Mouse (Mus musculus): ENCODE data around the gene Acp2.

Acp2 gene

GRCm38 (mm10) chr2:91202222-91202971 is at the start of gene Acp2, which contains the start of gene Nr1h3:
Acp2 (plus strand) TSS chr2:91202885.
Nr1h3 (minus strand) TSS chr2:91202834.
- DNase-seq (ENCODE audit: extremely low read depth, low read depth) = peak; percentile 89

DNA sequence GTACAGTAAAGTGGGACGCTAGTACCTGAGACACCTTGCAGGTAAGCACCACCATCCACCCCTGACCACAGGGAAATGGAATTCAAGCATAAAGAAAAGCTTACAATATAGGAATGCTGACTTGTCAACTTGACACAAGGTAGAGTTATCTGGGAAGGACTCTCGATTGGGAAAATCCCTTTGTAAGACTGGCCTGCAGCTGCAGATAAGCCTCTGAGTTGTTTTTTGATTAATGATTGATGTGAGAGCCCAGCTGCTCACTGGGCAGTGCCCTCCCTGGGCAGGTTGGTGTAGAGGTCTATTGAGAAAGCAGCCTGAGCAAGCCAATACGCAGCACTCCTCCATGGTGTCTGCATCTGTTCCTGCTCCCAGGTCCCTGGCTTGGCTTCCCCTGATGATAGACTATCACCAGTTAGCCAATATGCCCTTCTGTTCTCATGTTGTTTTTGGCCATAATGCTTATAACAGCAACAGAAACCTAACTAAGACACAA is 49.8 kb upstream of the Acp2 start:
- DNase-seq (ENCODE audit: extremely low read depth, low read depth) = no peak

DNA sequence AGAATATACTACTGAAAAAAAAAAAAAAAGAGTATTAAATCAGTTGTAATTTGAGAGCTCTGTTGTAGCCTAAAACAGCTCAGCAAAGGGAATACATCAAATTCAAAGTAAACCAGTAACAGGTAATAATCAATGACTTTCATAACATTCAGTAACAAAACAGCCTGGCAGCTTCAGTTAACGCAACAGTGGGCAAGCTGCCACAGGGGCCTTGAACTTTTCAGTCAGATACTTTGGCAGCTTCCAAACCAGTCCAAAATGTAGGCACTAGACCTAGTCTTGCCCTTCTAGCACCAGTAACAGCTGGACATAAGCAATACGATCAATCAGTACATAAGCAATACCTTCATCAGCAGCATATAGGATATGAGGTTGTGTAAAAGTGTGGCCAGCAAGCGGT is 48.6 kb upstream of the Acp2 start:
- DNase-seq (ENCODE audit: extremely low read depth, low read depth) = no peak

GRCm38 (mm10) chr2:91157002-91157752 is 45.5 kb upstream of the Acp2 start:
- no peak for DNase-seq (ENCODE audit: extremely low read depth, low read depth)

GRCm38 (mm10) chr2:91160591-91160990 is 42.1 kb upstream of the Acp2 start:
- no peak for DNase-seq (ENCODE audit: extremely low read depth, low read depth)

GRCm38 (mm10) chr2:91162952-91163351 is 39.7 kb upstream of the Acp2 start:
- no peak for DNase-seq (ENCODE audit: extremely low read depth, low read depth)

DNA sequence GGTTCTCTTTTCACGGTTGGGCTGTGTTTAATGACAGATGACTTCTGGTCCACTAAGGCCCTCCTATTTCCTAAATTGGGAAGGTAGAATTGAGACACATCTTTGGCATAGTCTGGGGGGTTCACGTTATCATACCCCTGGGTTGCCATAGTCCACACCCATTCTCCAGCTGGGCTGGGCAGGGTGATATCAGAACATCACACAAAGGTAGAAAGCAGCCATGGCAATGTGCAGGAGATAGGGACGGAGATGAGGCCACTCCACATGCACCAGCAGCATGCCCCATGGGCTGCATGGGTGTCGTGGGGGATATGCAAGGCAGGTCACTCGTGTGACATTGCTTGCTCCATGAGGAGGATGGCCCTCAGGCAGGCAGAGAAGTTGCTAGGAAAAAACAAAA is 39.2 kb upstream of the Acp2 start:
- no peak for DNase-seq (ENCODE audit: extremely low read depth, low read depth)

DNA sequence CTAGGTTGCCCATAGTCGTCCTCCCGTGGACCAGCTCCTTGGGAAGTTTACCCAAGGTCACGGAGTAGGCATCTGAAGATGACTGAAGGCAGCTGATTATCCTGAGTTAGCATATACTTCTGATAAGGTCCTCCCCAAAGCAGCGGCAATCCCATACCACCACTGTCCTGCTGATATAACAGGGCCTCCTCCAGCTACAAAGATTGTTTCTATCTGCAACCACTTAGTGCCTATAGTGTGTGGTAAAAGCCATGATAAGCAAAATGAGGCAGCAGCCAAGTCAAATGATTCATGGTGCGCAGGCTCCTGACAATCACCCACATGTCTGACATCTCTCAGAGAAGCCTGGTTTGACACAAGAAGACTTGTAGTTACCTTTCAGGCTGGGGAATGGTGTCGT is 37.7 kb upstream of the Acp2 start:
- no peak for DNase-seq (ENCODE audit: extremely low read depth, low read depth)

DNA sequence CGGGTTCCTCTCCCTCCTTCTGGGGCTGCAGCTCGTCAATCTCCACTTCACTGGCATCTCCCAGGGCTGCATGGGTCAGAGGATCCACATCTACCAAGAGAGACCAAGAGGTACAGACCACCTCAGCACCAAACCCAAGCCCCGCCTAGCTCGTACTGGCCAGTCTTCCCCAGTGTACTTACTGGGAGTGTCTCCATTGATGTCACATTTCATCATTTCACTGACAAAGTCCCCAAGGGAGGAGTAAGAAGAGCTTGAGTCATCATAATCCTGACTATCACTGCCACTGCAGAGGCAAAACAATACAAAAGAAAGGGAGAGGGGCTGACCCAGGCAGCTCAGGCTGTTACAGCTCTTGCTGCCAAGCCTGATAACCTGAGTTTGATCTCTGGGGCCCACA is 35.1 kb upstream of the Acp2 start:
- DNase-seq (ENCODE audit: extremely low read depth, low read depth) = no peak

DNA sequence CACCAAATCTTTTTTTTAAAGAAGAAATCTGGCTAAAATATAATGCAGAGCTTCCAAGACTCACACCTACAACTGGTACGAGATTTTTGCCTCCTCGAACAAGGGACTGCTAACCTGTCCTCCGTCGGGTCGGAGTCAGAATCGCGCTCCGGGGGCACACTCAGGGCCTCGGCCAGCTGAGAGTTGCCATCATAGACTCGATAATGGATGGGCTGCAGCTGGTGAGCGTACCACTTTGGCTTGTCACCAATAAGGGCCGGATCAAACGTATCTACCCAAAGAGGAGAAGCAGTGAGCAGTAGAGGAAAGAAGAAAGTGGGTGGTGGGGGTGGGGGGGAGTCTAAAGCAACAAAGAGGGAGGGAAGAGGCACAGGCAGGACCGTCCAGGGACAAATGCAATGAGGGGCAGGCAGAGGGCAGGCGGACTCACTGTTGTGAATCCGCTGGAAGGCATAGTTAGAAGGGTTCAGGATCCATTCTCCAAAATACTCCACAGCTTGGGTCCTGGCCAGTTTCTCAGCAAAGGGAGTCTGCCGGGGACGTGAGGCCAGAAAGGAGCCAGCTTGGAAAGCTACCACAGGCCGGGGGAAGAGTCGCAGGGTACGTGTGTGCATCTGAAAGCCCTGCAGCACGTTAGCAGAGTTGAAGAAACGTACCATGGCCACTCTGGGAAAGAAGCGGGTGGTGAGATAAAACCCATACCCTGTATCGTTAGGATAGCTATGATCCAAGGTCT is 32.9 kb upstream of the Acp2 start:
- no peak for DNase-seq (ENCODE audit: extremely low read depth, low read depth)

DNA sequence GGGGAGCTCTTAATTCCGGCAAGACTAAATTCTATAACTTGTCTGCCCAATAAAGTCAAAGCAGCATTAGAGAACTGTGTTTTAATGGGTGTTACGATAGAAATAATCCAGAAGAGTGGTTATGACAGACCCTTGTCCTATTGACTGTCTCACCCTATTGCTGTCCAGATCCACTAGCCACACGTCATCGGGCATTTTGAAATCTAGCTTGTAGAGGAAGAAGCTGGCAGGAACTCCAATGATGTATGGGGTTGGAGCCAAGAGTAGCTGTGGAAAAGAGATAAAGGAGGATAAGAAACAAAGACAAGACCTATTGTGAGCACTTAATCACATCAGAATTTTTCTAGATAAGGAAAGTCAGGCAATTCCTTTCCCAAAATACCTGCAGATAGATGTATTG is 27.2 kb upstream of the Acp2 start:
- DNase-seq (ENCODE audit: extremely low read depth, low read depth) = no peak

DNA sequence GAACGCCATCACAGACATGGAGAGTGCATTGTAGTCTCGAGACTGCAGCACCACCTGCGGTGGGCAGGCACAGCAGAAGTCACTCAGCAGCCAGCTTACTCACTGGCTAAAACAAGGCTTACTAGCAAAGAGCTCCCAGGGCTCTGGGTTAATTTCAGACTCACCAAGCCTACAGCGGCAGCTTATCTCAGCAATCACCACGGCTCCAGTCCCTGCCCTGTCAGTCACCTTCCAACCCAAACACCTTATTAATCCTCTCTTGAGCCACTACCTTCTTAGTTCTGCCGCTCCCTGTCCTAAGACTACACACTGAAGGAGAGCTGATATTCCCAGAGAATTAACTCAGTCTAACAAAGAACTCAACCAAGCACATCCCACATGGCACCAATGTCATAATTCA is 26.5 kb upstream of the Acp2 start:
- DNase-seq (ENCODE audit: extremely low read depth, low read depth) = no peak

- DNase-seq (ENCODE audit: extremely low read depth, low read depth) = no peak
Measured at GRCm38 (mm10) chr2:91179825-91180224, 22.9 kb upstream of the Acp2 start.

- no peak for DNase-seq (ENCODE audit: extremely low read depth, low read depth)
Measured at GRCm38 (mm10) chr2:91180706-91181105, 22.0 kb upstream of the Acp2 start.

DNA sequence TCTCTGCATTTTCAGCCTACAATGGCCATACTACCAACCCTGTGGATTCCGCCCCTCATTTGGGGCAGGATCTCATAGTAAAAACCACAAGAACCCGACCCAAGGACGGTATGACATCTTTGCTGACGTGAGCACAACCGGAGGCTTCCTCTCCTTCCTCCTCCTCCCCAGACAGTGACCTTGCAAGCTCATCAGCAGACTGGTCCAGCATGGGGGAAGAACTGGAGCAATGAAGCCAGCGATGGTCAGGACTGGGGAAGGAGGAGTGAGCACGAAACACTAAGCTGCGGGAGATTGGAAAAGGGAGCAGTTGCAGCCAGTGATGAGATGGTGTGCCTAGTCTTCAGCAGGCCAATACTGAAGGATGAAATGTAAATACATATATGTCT is 20.7 kb upstream of the Acp2 start:
- DNase-seq (ENCODE audit: extremely low read depth, low read depth) = no peak

GRCm38 (mm10) chr2:91182405-91183147 is 20.1 kb upstream of the Acp2 start:
- DNase-seq (ENCODE audit: extremely low read depth, low read depth) = no peak

- DNase-seq (ENCODE audit: extremely low read depth, low read depth) = peak; percentile 97
Measured at GRCm38 (mm10) chr2:91183148-91183513, 19.6 kb upstream of the Acp2 start.

- peak; percentile 98 for DNase-seq (ENCODE audit: extremely low read depth, low read depth)
Measured at GRCm38 (mm10) chr2:91183711-91184405, 18.8 kb upstream of the Acp2 start, which contains the start of gene Madd. Madd (minus strand) TSS chr2:91183837.

GRCm38 (mm10) chr2:91186208-91186607 is 16.5 kb upstream of the Acp2 start:
- DNase-seq (ENCODE audit: extremely low read depth, low read depth) = no peak

GRCm38 (mm10) chr2:91187431-91187830 is 15.3 kb upstream of the Acp2 start:
- no peak for DNase-seq (ENCODE audit: extremely low read depth, low read depth)

GRCm38 (mm10) chr2:91190501-91190900 is 12.2 kb upstream of the Acp2 start:
- DNase-seq (ENCODE audit: extremely low read depth, low read depth) = no peak
